Mouse (Mus musculus) limb, embryonic 13.5 days (tissue): ENCODE measurements around the gene Sh3bgrl. TPM values are rescaled to one million over a fixed set of nuclear protein-coding genes. Genes with fewer than 3 reads are reported as not detected.
"Not testable (repeated sequence)": the region's sequence is repeated elsewhere in the genome, so short reads cannot be mapped to it uniquely, and the experiment has no call there.

Experiments
- ATAC-seq: fragments of 200-750 bp; cut with Nextera tagmentation; 2 replicates; pipeline ENCODE4 v1.8.0; 2017; ENCODE audit warnings: low read depth, moderate number of reproducible peaks, moderate TSS enrichment; ENCODE audit not compliant: low FRiP score
- H3K27ac ChIP-seq: fragments of 300-500 bp; sonication (generic); 2 replicates; pipeline ENCODE4 v1.5.1; 2015; ENCODE audit warnings: inconsistent platforms, mild to moderate bottlenecking, moderate library complexity
- H3K27me3 ChIP-seq: fragments of 300-500 bp; sonication (generic); 2 replicates; pipeline ENCODE4 v1.6.1; 2015; ENCODE audit warnings: mild to moderate bottlenecking, inconsistent platforms
- H3K36me3 ChIP-seq: fragments of 300-500 bp; sonication (generic); 2 replicates; pipeline ENCODE4 v1.6.1; 2015; ENCODE audit warnings: inconsistent platforms, mild to moderate bottlenecking, moderate library complexity
- H3K4me1 ChIP-seq: fragments of 300-500 bp; sonication (generic); 2 replicates; pipeline ENCODE4 v1.6.1; 2015; ENCODE audit warnings: inconsistent platforms
- H3K4me2 ChIP-seq: fragments of 300-500 bp; sonication (generic); replicated peaks from 2 replicates; pipeline ENCODE4 v1.6.1; 2015; ENCODE audit warnings: inconsistent platforms, mild to moderate bottlenecking, moderate library complexity
- H3K4me3 ChIP-seq: fragments of 300-500 bp; sonication (generic); 2 replicates; pipeline ENCODE4 v1.5.1; 2015; ENCODE audit warnings: moderate library complexity, mild to moderate bottlenecking, inconsistent platforms
- H3K9ac ChIP-seq: fragments of 300-500 bp; sonication (generic); 2 replicates; pipeline ENCODE4 v1.6.1; 2015; ENCODE audit warnings: mild to moderate bottlenecking, inconsistent platforms
- H3K9me3 ChIP-seq: fragments of 300-500 bp; sonication (generic); 2 replicates; pipeline ENCODE4 v1.6.1; 2016; ENCODE audit warnings: inconsistent platforms
- WGBS: fragments of 180-500 bp; shearing (Covaris S2); methylation state at CpG from one replicate; pipeline ENCODE4 v1.1.7; 2015; 5-methylcytosine and 5-hydroxymethylcytosine counted together
- polyA plus RNA-seq: library from polyadenylated mRNA; unstranded; fragments of >200 nt; fragmentation: Nextera tagmentation; extraction: Ambion mirVana; gene quantifications from 2 replicates; pipeline ENCODE4 v1.2.1, GENCODE M21; 2015

Sh3bgrl gene
- 163 and 168 TPM in 2 replicates for polyA plus RNA-seq

DNA sequence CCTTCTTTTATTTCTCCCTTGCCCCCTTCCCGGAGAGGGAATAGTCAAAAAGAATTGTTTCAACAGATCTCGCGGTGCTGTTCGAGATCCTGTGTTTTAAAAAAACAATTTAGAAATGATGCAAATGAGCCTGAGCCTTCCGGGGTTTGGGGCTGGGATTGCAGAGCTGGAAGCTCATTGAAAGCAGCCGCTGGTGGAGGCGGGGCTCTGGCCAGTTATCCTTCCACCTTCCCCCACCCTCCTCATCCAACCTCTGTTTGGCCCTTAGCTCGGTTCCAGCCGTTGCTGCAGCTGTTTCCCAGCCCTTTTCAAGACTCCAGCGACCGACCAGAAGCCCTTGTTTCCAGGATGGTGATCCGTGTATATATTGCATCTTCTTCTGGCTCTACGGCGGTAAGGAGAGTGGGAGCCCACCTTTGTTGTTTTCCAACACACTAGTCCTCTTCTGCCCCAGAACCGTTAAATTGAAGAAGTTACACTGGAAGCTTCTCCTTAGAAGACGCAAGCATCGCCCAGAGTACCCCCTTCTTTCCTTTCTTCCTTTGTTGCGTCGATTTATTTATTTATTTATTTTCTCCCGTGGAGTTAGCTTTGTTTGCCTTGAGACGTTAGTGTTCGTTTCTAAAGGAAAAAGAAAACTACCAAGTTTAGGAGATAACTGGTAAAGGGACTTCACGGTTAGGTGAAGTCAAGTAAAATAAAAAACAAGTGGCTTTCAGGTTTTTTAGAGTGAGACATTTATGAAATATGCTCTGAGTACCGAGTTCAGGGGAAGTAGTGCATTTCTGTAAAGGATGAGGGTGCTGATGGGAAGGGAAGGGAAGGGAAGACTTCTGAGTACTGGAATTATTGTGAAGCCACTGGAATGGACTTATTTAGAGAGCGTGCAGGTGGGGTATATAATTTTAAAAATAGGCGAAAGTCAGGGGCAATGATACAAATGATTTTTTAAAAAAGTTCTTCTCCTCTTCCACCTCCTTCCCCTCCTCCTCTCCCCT lies at the start of gene Sh3bgrl:
Sh3bgrl (plus strand) TSS at position 121 of the 998 bp plus-strand sequence.
- Histone ChIP-seq H3K9ac (peak within 1 kb of the TSS; percentile 62), H3K4me1 (no peaks in the 10 kb centered on the region), H3K9me3 (no peaks in the 10 kb centered on the region), H3K36me3 (no peaks in the 10 kb centered on the region), H3K27ac (peak within 1 kb of the TSS; percentile 87), H3K27me3 (no peaks in the 10 kb centered on the region), H3K4me3 (peak within 1 kb of the TSS; percentile 53), H3K4me2 (peak within 1 kb of the TSS; percentile 59)
- WGBS: 12% methylated on average over 26 of the region's 26 CpGs
- peak; percentile 99 for ATAC-seq

DNA sequence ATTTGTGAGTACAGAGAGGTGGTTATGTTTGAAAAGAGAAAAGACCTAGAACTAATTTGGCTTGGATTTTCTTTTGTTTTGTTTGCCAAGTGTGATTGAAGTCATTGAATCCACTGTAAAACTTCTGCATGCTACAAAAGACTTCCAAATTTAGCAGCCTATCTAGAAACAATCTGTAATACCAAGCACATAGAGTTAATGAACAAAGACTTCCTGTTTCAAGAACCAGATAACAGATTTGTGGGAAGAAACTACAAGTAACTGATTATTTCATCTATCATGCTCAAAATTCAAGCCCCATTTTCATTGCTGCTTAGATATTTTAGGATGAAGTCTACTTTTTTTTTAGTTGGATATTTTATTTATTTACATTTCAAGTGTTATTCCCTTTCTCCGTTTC lies 47.4 kb upstream of the Sh3bgrl start:
- Histone ChIP-seq H3K36me3 (no peaks in the 10 kb centered on the region), H3K9ac (no peak overlapping the region), H3K9me3 (no peaks in the 10 kb centered on the region), H3K4me1 (no peaks in the 10 kb centered on the region), H3K4me2 (no peak overlapping the region), H3K27me3 (no peaks in the 10 kb centered on the region), H3K4me3 (no peak overlapping the region), H3K27ac (no peak overlapping the region)
- WGBS: 76% methylated on average over 1 of the region's 1 CpGs
- no peak for ATAC-seq

DNA sequence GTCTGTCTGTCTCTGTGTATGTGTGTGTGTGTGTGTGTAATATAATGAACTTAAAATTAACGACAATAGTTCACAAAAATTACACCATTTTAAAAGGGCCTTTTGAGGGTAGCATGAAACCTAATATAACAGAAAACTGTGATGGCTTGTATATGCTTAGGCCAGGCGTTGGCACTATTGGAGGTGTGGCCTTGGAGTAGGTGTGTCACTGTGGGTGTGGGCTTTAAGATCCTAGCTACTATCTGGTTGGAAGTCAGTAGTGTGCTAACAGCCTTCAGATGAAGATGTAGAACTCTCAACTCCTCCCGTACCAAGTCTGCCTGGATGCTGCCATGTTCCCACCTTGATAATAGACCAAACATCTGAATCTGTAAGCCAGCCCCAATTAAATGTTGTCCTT lies 23.4 kb upstream of the Sh3bgrl start:
- no peaks in the 10 kb centered on the region for H3K4me1 ChIP-seq
- no peaks in the 10 kb centered on the region for H3K36me3 ChIP-seq
- H3K9me3 ChIP-seq: no peaks in the 10 kb centered on the region
- 78% methylated on average over 3 of the region's 3 CpGs for WGBS
- no peak for ATAC-seq
- no peak overlapping the region for H3K4me2 ChIP-seq
- no peak overlapping the region for H3K27ac ChIP-seq
- no peak overlapping the region for H3K9ac ChIP-seq
- no peak overlapping the region for H3K4me3 ChIP-seq
- no peaks in the 10 kb centered on the region for H3K27me3 ChIP-seq

DNA sequence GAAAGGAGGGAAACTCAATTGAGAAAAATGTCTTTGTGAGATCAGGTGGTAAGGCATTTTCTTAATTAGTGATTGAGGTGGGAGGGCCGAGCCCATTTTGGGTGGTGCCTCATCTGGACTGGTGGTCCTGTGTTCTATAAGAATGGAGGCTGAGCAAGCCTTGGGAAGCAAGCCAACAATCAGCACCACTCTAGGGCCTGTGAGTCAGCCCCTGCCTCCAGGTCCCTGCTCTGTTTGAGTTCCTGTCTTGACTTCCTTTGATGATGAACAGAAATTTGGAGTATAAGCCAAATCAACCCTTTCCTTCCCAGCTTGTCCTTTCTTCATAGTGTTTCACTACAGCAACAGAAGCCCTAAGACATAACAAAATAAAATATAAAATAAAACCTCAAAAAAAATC lies 19.4 kb upstream of the Sh3bgrl start:
- no peak overlapping the region for H3K4me3 ChIP-seq
- no peak overlapping the region for H3K9ac ChIP-seq
- no peaks in the 10 kb centered on the region for H3K27me3 ChIP-seq
- no peak for ATAC-seq
- WGBS: 75% methylated on average over 1 of the region's 1 CpGs
- no peaks in the 10 kb centered on the region for H3K9me3 ChIP-seq
- H3K4me1 ChIP-seq: no peaks in the 10 kb centered on the region
- H3K36me3 ChIP-seq: no peaks in the 10 kb centered on the region
- H3K27ac ChIP-seq: no peak overlapping the region
- no peak overlapping the region for H3K4me2 ChIP-seq

DNA sequence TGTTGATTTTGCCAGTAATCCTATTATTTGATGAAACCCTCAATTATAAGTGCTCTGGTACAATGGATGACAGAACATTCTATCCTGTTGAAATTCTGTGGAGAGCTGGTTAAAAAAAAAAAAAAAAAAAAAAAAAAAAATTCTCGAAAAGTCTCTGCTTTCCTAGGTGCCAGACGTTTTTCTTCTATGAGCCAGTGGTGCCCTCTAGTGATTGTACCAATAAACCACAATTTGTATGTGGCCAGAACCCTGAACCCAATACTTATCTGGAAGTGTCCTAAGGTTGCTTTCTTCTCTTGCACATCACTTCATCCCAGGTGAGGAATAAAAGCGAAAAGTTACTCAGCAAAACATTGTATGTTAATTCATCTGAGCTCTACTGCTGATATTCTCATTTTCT lies 18.8 kb upstream of the Sh3bgrl start:
- Histone ChIP-seq H3K4me1 (no peaks in the 10 kb centered on the region), H3K4me2 (no peak overlapping the region), H3K4me3 (no peak overlapping the region), H3K27ac (no peak overlapping the region), H3K36me3 (no peaks in the 10 kb centered on the region), H3K9ac (no peak overlapping the region), H3K27me3 (no peaks in the 10 kb centered on the region), H3K9me3 (no peaks in the 10 kb centered on the region)
- no peak for ATAC-seq
- 14% methylated on average over 3 of the region's 3 CpGs for WGBS

DNA sequence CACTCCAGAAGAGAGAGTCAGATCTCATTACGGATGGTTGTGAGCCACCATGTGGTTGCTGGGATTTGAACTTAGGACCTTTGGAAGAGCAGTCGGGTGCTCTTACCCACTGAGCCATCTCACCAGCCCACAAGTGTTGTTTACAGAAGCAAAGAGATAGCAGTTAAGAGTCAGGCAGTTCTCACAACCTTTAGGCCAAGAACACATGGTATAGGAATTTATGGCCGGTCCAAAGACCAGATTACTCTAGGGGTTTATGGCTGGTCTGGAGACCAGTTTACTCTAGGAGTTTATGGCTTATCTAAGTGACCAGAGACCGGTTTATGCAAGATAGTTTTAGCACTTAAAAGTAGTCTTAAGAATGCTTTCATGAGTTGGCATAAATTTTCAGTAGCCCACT lies 15.8 kb upstream of the Sh3bgrl start:
- not testable (repeated sequence) for H3K9ac ChIP-seq, H3K4me1 ChIP-seq, H3K9me3 ChIP-seq, H3K4me3 ChIP-seq, H3K36me3 ChIP-seq, H3K27me3 ChIP-seq, H3K4me2 ChIP-seq, H3K27ac ChIP-seq, ATAC-seq
- WGBS: 51% methylated on average over 4 of the region's 4 CpGs

DNA sequence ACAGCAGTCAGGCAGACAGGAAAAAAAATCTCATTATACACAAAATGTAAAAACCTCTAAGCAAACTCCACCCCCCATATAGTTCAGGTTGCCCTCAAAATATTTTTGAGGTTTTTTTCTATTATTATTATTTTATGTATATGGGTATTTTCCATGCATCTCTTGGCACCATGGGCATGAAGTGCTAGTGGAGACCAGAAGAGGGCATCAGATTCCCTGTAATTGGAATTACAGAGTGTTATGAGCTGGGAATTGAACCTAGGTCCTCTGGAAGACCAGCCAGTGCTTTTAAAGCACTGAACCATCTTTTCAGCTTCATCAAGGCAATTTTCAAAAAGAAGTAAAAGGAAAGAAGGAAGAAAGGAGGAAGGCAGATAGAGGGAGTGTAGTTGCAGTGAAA lies 8.1 kb upstream of the Sh3bgrl start:
- Histone ChIP-seq H3K36me3 (no peaks in the 10 kb centered on the region), H3K4me3 (no peak overlapping the region), H3K9me3 (no peaks in the 10 kb centered on the region), H3K9ac (no peak overlapping the region), H3K27me3 (no peaks in the 10 kb centered on the region), H3K4me1 (no peaks in the 10 kb centered on the region), H3K27ac (no peak overlapping the region), H3K4me2 (no peak overlapping the region)
- no peak for ATAC-seq

DNA sequence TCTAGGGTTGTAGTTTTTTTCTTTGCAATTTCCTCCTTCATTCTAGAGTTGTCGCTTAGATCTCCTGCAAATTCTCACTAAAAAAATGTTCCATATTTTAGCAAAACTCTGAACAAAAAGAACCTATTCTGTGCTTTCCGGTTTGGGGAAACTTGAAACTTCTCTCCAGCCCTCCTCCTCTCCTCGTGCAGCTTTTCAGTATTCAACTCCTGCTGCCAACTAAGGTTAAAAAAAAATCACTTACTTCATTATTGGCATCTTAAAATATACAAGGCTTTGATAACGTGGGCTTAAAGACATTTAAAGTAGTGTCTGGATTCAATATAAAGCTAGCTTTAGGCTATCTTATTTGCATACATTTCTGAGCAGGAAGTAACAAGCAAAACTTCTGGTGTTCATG lies 365 bp upstream of the Sh3bgrl start:
- H3K9ac ChIP-seq: peak overlapping the region; percentile 62; the same call in 1 of the 2 replicates
- H3K27me3 ChIP-seq: no peaks in the 10 kb centered on the region
- peak overlapping the region; percentile 59 for H3K4me2 ChIP-seq
- peak overlapping the region; percentile 53 for H3K4me3 ChIP-seq
- no peaks in the 10 kb centered on the region for H3K4me1 ChIP-seq
- H3K36me3 ChIP-seq: no peaks in the 10 kb centered on the region
- 8% methylated on average over 4 of the region's 4 CpGs for WGBS
- ATAC-seq: no peak
- peak overlapping the region; percentile 87 for H3K27ac ChIP-seq
- no peaks in the 10 kb centered on the region for H3K9me3 ChIP-seq

DNA sequence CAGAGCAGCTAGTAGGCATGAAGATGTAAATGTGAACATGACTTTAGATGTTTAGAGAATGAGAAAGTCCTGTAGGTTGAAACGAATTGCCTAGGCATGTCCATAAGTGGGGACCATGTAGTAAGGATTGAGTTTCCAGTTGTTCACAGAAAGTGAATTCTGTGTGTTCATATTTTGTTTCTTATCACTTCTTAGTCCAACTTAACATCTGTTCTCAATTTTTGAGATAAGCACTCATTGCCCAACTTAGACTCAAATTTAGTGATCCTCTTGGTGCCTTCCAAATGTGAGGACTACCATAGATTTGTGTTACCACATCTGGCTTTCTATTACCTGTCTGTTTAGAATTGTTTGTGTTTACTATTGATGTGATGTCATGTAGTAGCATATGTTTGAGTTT lies 3.3 kb downstream of the Sh3bgrl start:
- Histone ChIP-seq H3K9me3 (no peaks in the 10 kb centered on the region), H3K27ac (no peak overlapping the region), H3K4me1 (no peaks in the 10 kb centered on the region), H3K36me3 (no peaks in the 10 kb centered on the region), H3K9ac (no peak overlapping the region), H3K4me3 (no peak overlapping the region), H3K27me3 (no peaks in the 10 kb centered on the region), H3K4me2 (no peak overlapping the region)
- no peak for ATAC-seq
- WGBS: 78% methylated on average over 1 of the region's 1 CpGs

DNA sequence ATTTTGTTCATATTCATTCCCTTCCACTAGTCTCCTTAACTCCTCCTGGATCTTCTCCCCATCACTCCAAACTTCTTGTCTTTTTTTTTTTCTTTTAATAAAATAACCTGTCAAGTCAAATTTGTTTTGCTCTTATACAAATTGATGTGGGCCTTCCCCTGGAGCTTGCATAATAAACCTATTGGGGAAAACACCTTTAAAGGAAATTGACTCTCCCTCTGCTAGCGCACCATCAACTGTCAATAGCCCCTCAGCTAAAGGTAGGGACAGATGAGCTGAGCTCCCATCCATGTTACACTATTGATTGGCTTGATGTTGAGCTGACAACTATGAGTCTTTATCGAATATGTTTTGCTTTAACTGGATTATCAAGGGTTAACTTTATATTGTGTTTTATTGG lies 5.3 kb downstream of the Sh3bgrl start:
- no peaks in the 10 kb centered on the region for H3K27me3 ChIP-seq
- ATAC-seq: no peak
- 81% methylated on average over 2 of the region's 2 CpGs for WGBS
- H3K9me3 ChIP-seq: no peaks in the 10 kb centered on the region
- no peak overlapping the region for H3K4me3 ChIP-seq
- H3K27ac ChIP-seq: no peak overlapping the region
- no peak overlapping the region for H3K4me2 ChIP-seq
- H3K4me1 ChIP-seq: no peaks in the 10 kb centered on the region
- no peaks in the 10 kb centered on the region for H3K36me3 ChIP-seq
- H3K9ac ChIP-seq: no peak overlapping the region

DNA sequence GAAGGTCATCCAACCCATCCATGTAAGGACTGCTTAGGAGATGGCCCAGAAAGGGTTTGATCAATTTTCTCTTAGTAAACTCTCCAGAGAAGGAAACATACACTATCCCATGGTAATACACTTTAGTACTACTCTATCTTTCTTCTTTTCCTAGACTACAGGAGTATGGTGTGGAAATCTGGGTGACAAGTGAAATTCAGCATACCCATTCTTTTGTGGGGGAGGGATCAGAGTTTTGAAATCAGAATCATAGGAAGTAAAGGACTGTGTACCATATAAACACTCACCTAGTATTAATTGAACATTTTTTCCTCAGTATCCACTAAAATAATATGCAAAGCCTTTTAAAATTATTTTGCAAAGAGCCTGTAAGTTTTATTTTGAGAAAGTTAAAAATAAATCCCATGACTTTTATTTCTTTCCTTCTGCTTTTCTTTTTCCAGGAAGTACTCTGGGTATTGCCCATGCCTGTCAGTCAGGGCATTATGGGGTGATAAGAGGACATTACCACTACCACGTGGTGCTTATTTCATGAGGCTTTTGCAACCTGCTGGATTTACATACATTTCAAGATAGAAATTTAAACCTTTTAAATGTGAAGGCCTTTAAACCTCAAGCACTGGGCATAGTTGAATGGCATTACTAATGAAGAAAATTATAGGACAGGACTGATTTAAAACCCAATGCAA lies 13.1 kb downstream of the Sh3bgrl start:
- no peaks in the 10 kb centered on the region for H3K4me1 ChIP-seq
- WGBS: 41% methylated on average over 1 of the region's 1 CpGs
- no peaks in the 10 kb centered on the region for H3K9me3 ChIP-seq
- H3K36me3 ChIP-seq: no peaks in the 10 kb centered on the region
- H3K4me2 ChIP-seq: no peak overlapping the region
- H3K27ac ChIP-seq: no peak overlapping the region
- no peak for ATAC-seq
- H3K4me3 ChIP-seq: no peak overlapping the region
- no peaks in the 10 kb centered on the region for H3K27me3 ChIP-seq
- no peak overlapping the region for H3K9ac ChIP-seq

DNA sequence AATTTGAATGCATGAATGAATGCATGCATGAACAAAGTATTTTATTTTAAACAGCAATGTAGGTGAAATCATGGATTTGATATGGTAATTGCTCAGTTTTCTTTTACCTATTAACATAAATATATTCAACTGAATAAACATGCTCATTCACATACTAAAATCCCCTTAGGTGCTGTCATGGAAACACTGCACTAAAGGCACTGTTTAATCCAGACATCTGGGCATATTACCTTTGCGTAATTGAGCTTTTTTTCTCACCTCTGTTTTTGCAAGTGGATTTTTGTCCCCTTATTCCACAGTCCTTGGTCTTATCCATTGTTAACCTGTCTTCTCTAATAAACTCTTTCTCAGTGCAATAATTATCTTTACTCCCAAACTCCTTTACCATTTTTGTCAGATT lies 17.7 kb downstream of the Sh3bgrl start:
- ATAC-seq: no peak
- WGBS: 82% methylated on average over 1 of the region's 1 CpGs
- H3K27ac ChIP-seq: no peak overlapping the region

More for the DNA sequence above, 17.7 kb downstream of the Sh3bgrl start:
- Histone ChIP-seq H3K36me3 (no peaks in the 10 kb centered on the region), H3K9me3 (no peaks in the 10 kb centered on the region), H3K27me3 (no peaks in the 10 kb centered on the region), H3K4me3 (no peak overlapping the region), H3K4me2 (no peak overlapping the region), H3K9ac (no peak overlapping the region), H3K4me1 (no peaks in the 10 kb centered on the region)
